7 mouse cellular contexts compared by ENCODE assay signal in the genomic region with DNA sequence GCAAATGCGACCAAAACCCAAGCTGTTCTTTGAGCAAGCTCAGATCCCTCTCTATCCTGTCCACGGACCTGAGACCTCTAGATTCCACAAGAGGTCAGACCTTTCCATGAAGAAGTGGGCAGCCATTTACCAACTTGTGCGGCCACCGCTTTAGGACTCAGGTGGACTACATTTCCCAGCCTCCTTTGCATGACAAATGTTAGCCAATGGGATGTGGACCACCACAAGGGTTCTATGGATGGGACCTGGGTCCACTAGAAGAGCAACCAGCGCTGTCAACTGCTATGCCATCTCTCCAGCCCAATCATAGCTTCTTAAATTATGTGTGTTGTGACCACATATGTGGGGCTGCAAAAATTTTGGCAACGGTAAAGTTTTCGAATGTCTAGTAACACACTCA. TPM values are rescaled to one million over a fixed set of nuclear protein-coding genes. Genes with fewer than 3 reads are reported as not detected.
DNase-seq lines count a peak whose midpoint lies in the region; ATAC-seq lines count a peak whose summit lies in the region.

No protein-coding gene starts in this region.

- no peaks in the 10 kb centered on the region for H3K9me3 ChIP-seq in liver, embryonic 12.5 days (replicated peaks)

- ATAC-seq in liver, embryonic 12.5 days = no peak

- no peak for DNase-seq in liver
- peak; percentile 66 to 68 for DNase-seq in cerebellum, postnatal 14 days
- peak; percentile 39 for DNase-seq in layer of hippocampus, adult 9-10 months (ENCODE audit: low spot score)
- peak; percentile 8 for DNase-seq in retina, adult 2 months (ENCODE audit: low read depth, low spot score)
- DNase-seq in Muller cell, postnatal 12 days (ENCODE audit: inconsistent ontology term) = no peak
- no peak for DNase-seq in adrenal gland, adult 2 months

- H3K4me1 ChIP-seq in liver, embryonic 12.5 days = peaks cover 10% of the 10 kb centered on the region

- 0 out of 2 replicates have a peak, but pooled peaks cover 8% of the 10 kb centered on the region for H3K27me3 ChIP-seq in liver, embryonic 12.5 days (replicated peaks)

- H3K27ac ChIP-seq in liver, embryonic 12.5 days = no peak overlapping the region

- 48% methylated on average over 7 of the region's 7 CpGs for whole genome bisulfite sequencing in liver, embryonic 12.5 days (ENCODE audit: insufficient replicate concordance)

- H3K4me3 ChIP-seq in liver, embryonic 12.5 days = no peak overlapping the region

- peaks cover 23% of the 10 kb centered on the region for H3K36me3 ChIP-seq in liver, embryonic 12.5 days

- no peak overlapping the region for H3K9ac ChIP-seq in liver, embryonic 12.5 days

- H3K4me2 ChIP-seq in liver, embryonic 12.5 days = peak overlapping the region; percentile 95; the same call in 1 of the 2 replicates

RNA-seq across cellular contexts. Expression of gene Man2b2, which starts 0.8 kb away (rescaled TPM):
- polyA plus RNA-seq in liver, embryonic 12.5 days (2016; fragmentation: Nextera tagmentation; extraction: Ambion mirVana) = 11.5 and 12.6 TPM in 2 replicates
- 10 to 100 TPM; 54.6 to 59.1 TPM for total RNA-seq in adrenal gland, adult 2 months (2021)
- polyA plus RNA-seq in adrenal gland, adult 2 months (2012; rRNA removed) = 143 TPM in 2 replicates

RNA-seq across cellular contexts. Expression of gene Mrfap1, which starts 34.7 kb away (rescaled TPM):
- 266 and 281 TPM in 2 replicates for polyA plus RNA-seq in liver, embryonic 12.5 days (2016; fragmentation: Nextera tagmentation; extraction: Ambion mirVana)
- 100 to 1,000 TPM; 435 to 767 TPM for total RNA-seq in adrenal gland, adult 2 months (2021)
- polyA plus RNA-seq in adrenal gland, adult 2 months (2012; rRNA removed) = 215 and 251 TPM in 2 replicates

RNA-seq across cellular contexts. Expression of gene Ppp2r2c, which starts 37.0 kb away (rescaled TPM):
- 0.08 TPM in 1 of 2 replicates, not detected in the other for polyA plus RNA-seq in liver, embryonic 12.5 days (2016; fragmentation: Nextera tagmentation; extraction: Ambion mirVana)
- 1 to 10 TPM; 4.0 to 6.9 TPM for total RNA-seq in adrenal gland, adult 2 months (2021)
- 5.1 and 8.3 TPM in 2 replicates for polyA plus RNA-seq in adrenal gland, adult 2 months (2012; rRNA removed)

Comparison
In these comparisons a context has a peak if more than half of its experiments do, and no peak if none do; other contexts are left out.
1. DNase-seq: peak in cerebellum, postnatal 14 days (2 of 2), layer of hippocampus, adult 9-10 months (single experiment) and retina, adult 2 months (single experiment); none in liver (single experiment), Muller cell, postnatal 12 days (single experiment) and adrenal gland, adult 2 months (single experiment).
2. RNA of gene Man2b2, which starts 0.8 kb away (polyA plus RNA-seq): 143 TPM in adrenal gland, adult 2 months; 11.5 to 12.6 TPM in liver, embryonic 12.5 days; every median in the first group is over 10 times any median in the second.